Mouse (Mus musculus): Measurements from ENCODE around the gene Necap1. TPM values are rescaled to one million over a fixed set of nuclear protein-coding genes. Genes with fewer than 3 reads are reported as not detected.

Gene Necap1
- polyA plus RNA-seq, 1 experiment from 2014 or later = 54.7 TPM

DNA sequence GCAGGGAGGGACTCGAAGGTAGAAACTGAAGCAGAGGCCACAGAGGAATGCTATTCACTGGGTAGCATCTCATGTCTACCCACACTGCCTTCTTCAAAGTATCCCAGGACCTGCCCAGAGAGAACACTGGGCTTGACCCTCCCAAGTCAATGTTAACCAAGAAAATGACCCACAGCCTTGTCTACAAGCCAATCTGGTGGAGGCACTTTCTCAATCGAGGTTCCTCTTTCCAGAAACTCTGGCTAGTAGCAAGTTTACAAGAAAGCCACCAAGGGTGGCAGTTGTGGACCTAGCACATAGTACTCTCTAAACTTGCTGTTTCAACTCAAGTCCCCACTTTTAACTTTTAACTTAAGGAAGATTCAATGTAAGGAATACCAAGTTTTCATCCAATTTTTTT lies 21.6 kb upstream of the Necap1 start:
- Histone ChIP-seq H3K4me2 (replicated peaks; ENCODE audit: low read depth, low read length) (no peak overlapping the region), H3K9ac (replicated peaks; ENCODE audit: low read length) (no peak overlapping the region), H3K27me3 (ENCODE audit: insufficient read depth, low read length) (no peaks in the 10 kb centered on the region), H3K27ac (ENCODE audit: low read length) (no peak overlapping the region), H3K9me3 (ENCODE audit: low read length) (no peaks in the 10 kb centered on the region), H3K4me3 (ENCODE audit: low read length) (no peak overlapping the region), H3K36me3 (ENCODE audit: insufficient read depth, low read length) (no peaks in the 10 kb centered on the region), H3K4me1 (ENCODE audit: insufficient read depth, low read length) (no peaks in the 10 kb centered on the region)
- WGBS = 57% methylated on average over 2 of the region's 2 CpGs
- ATAC-seq (ENCODE audit: low FRiP score, low TSS enrichment) = no peak

DNA sequence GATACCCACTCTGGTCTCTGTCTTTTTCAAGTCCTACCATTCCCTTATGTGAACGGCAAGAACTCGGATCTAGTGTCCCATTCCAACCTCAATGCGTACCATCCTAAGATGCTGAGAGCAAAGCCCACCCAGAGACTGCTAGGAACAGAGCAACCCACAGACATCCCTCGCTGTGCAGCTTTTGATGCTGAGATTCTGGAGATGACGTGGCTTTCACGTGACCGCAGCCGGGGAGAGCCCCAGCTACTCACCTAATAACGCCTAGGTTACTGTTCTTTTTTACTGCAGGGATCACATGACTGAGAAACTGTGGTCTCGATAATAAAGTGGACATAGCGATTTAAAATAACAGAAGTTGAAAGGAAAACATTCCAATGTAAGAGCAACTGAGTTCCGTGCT lies 19.7 kb upstream of the Necap1 start:
- Histone ChIP-seq H3K9ac (replicated peaks; ENCODE audit: low read length) (no peak overlapping the region), H3K27me3 (ENCODE audit: insufficient read depth, low read length) (no peaks in the 10 kb centered on the region), H3K36me3 (ENCODE audit: insufficient read depth, low read length) (no peaks in the 10 kb centered on the region), H3K4me2 (replicated peaks; ENCODE audit: low read depth, low read length) (no peak overlapping the region), H3K27ac (ENCODE audit: low read length) (no peak overlapping the region), H3K4me1 (ENCODE audit: insufficient read depth, low read length) (no peaks in the 10 kb centered on the region), H3K4me3 (ENCODE audit: low read length) (no peak overlapping the region), H3K9me3 (ENCODE audit: low read length) (no peaks in the 10 kb centered on the region; the same call in 1 of the 2 replicates)
- 76% methylated on average over 12 of the region's 12 CpGs for WGBS
- no peak for ATAC-seq (ENCODE audit: low FRiP score, low TSS enrichment)

DNA sequence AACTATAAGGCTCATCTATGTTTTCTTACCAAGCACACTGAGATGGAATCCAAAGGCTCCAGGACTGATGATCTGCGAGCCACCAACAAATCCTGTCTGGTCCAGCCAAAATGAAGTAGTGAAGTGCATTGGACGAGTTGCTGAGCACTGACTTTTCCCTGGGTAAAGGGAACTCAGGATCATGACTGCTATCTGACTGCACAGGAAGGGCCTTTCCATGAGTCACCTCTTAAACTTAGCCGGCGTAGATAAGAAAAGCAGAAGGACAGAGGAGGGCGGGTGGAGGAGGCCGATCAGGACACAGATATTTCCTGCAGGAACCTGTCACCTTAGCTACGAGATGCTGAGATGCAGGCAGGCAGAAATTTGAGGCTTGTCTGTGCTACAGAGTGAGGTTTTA lies 18.3 kb upstream of the Necap1 start, which contains the start of gene C3ar1:
C3ar1 (minus strand) TSS at position 207 of the 400 bp plus-strand sequence.
- Histone ChIP-seq H3K9me3 (ENCODE audit: low read length) (peaks cover under 1% of the 10 kb centered on the region; the same call in 1 of the 2 replicates), H3K4me3 (ENCODE audit: low read length) (no peak within 1 kb of the TSS), H3K4me2 (replicated peaks; ENCODE audit: low read depth, low read length) (no peak within 1 kb of the TSS), H3K27me3 (ENCODE audit: insufficient read depth, low read length) (no peaks in the 10 kb centered on the region), H3K9ac (replicated peaks; ENCODE audit: low read length) (no peak within 1 kb of the TSS), H3K36me3 (ENCODE audit: insufficient read depth, low read length) (no peaks in the 10 kb centered on the region), H3K27ac (ENCODE audit: low read length) (no peak within 1 kb of the TSS), H3K4me1 (ENCODE audit: insufficient read depth, low read length) (no peaks in the 10 kb centered on the region)
- 72% methylated on average over 7 of the region's 7 CpGs for WGBS
- ATAC-seq (ENCODE audit: low FRiP score, low TSS enrichment) = no peak

DNA sequence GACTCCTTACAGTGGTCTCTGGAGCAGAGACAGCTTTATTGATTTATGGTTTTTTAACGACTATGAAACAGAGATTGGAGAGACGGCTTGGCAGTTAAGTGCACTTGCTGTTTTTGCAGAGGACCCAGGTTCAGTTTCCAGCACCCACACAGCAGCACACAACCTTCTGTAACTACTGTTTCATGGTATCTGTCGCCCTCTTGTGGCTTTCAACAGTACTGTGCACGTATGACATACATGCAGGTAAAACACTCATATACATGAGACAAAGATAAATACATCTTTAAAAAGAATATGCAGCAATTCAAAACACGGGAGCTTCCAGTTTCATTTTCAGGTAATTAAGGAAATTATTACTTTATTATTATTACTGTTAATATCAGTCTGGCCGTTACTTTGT lies 11.8 kb upstream of the Necap1 start:
- peaks cover 16% of the 10 kb centered on the region for H3K9me3 ChIP-seq (ENCODE audit: low read length)
- 78% methylated on average over 6 of the region's 6 CpGs for WGBS
- no peak for ATAC-seq (ENCODE audit: low FRiP score, low TSS enrichment)

DNA sequence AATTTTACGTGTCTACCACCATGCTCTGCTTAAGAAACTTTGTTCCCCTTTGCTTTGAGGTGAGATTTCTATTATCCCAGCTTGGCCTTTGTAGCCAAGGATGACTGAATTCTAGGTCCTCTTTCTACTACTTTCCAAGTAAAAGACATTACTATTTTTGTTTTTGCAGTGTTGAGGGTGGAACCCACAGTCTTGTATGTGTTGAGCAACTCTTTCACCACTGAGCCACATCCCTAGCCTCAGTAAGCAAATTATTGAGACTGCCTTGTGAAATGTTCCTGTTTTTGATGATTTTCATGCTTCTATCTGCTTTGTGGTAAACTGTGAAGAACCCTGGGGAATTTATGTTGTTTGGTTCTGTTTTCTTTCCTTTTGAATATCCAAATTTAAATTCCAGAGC lies 11.4 kb upstream of the Necap1 start:
- H3K9me3 ChIP-seq (ENCODE audit: low read length) = peaks cover 16% of the 10 kb centered on the region
- no peaks in the 10 kb centered on the region for H3K36me3 ChIP-seq (ENCODE audit: insufficient read depth, low read length)
- no peak overlapping the region for H3K4me2 ChIP-seq (replicated peaks; ENCODE audit: low read depth, low read length)
- no peaks in the 10 kb centered on the region for H3K4me1 ChIP-seq (ENCODE audit: insufficient read depth, low read length)
- no peak for ATAC-seq (ENCODE audit: low FRiP score, low TSS enrichment)
- no peak overlapping the region for H3K27ac ChIP-seq (ENCODE audit: low read length)
- H3K27me3 ChIP-seq (ENCODE audit: insufficient read depth, low read length) = no peaks in the 10 kb centered on the region
- WGBS = 83% methylated on average over 1 of the region's 1 CpGs
- H3K4me3 ChIP-seq (ENCODE audit: low read length) = no peak overlapping the region
- no peak overlapping the region for H3K9ac ChIP-seq (replicated peaks; ENCODE audit: low read length)

More for the DNA sequence above, 11.8 kb upstream of the Necap1 start:
- Histone ChIP-seq H3K36me3 (ENCODE audit: insufficient read depth, low read length) (no peaks in the 10 kb centered on the region), H3K27me3 (ENCODE audit: insufficient read depth, low read length) (no peaks in the 10 kb centered on the region), H3K4me2 (replicated peaks; ENCODE audit: low read depth, low read length) (no peak overlapping the region), H3K4me1 (ENCODE audit: insufficient read depth, low read length) (no peaks in the 10 kb centered on the region), H3K4me3 (ENCODE audit: low read length) (no peak overlapping the region), H3K27ac (ENCODE audit: low read length) (no peak overlapping the region), H3K9ac (replicated peaks; ENCODE audit: low read length) (no peak overlapping the region)

DNA sequence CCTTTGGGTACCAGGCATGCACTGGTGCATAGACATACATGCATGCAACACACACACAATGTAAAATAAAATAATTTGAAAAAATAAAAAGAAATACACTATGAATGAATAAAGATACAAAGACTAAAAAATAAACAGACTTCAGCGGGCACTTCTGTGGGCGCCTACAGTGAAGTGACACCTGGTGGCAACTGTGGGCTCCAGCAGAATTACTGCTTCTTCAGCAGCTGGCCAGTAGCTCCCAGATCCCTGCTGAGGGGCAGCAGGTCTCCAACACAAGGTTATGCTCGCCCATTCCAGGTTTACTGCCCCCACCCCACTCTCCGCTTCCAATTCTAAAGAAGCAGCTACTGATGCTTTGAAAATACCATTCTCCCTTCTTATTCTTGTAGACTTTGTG lies 6.4 kb upstream of the Necap1 start:
- no peak overlapping the region for H3K4me2 ChIP-seq (replicated peaks; ENCODE audit: low read depth, low read length)
- H3K9ac ChIP-seq (replicated peaks; ENCODE audit: low read length) = no peak overlapping the region
- no peak overlapping the region for H3K27ac ChIP-seq (ENCODE audit: low read length)
- 61% methylated on average over 4 of the region's 4 CpGs for WGBS
- no peaks in the 10 kb centered on the region for H3K27me3 ChIP-seq (ENCODE audit: insufficient read depth, low read length)
- no peaks in the 10 kb centered on the region for H3K36me3 ChIP-seq (ENCODE audit: insufficient read depth, low read length)
- no peak for ATAC-seq (ENCODE audit: low FRiP score, low TSS enrichment)
- H3K4me1 ChIP-seq (ENCODE audit: insufficient read depth, low read length) = no peaks in the 10 kb centered on the region
- no peaks in the 10 kb centered on the region for H3K9me3 ChIP-seq (ENCODE audit: low read length)
- no peak overlapping the region for H3K4me3 ChIP-seq (ENCODE audit: low read length)

DNA sequence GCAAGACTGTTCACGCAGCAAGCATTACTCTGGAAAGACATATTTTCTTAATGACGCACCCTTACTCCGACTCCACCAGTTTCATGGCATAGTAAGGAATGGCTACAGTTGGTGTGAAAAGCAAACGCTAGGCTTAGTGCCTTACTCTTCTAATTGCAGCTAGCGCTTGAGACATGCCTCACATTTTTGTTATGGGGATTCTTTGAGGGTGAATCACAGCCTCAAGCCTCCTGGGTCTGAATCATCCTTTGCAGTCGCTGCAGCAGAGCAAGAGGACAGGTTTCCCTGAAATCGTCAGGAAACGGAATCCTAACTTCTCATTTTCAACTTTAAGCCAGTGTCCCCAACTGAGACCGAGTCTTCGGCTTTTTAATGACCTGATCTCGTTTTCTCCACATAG lies 4.4 kb upstream of the Necap1 start:
- 83% methylated on average over 11 of the region's 11 CpGs for WGBS

DNA sequence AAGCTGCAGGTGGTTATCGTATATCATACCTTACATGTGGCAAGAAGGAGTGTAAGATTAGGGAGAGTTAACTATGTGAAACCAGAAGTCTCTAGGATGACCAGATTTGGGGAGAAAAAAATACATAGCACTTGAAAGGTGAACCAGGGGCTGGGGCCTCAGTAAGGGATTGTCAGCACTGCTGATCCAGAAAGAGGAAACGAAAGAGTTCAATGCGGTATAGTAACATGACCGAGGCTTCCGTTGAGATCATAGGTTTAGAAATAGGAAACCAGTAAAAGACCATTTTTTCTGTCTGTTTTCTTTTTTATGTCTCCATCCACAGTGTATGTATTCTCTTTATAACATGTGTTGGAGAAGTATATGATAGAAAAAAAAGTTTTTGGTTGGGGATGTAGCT lies 1.5 kb upstream of the Necap1 start:
- ATAC-seq (ENCODE audit: low FRiP score, low TSS enrichment) = no peak

More for the DNA sequence above, 4.4 kb upstream of the Necap1 start:
- Histone ChIP-seq H3K4me2 (replicated peaks; ENCODE audit: low read depth, low read length) (no peak overlapping the region), H3K4me3 (ENCODE audit: low read length) (no peak overlapping the region), H3K27ac (ENCODE audit: low read length) (no peak overlapping the region), H3K9ac (replicated peaks; ENCODE audit: low read length) (no peak overlapping the region), H3K4me1 (ENCODE audit: insufficient read depth, low read length) (no peaks in the 10 kb centered on the region), H3K27me3 (ENCODE audit: insufficient read depth, low read length) (no peaks in the 10 kb centered on the region), H3K9me3 (ENCODE audit: low read length) (no peaks in the 10 kb centered on the region), H3K36me3 (ENCODE audit: insufficient read depth, low read length) (no peaks in the 10 kb centered on the region)
- no peak for ATAC-seq (ENCODE audit: low FRiP score, low TSS enrichment)

DNA sequence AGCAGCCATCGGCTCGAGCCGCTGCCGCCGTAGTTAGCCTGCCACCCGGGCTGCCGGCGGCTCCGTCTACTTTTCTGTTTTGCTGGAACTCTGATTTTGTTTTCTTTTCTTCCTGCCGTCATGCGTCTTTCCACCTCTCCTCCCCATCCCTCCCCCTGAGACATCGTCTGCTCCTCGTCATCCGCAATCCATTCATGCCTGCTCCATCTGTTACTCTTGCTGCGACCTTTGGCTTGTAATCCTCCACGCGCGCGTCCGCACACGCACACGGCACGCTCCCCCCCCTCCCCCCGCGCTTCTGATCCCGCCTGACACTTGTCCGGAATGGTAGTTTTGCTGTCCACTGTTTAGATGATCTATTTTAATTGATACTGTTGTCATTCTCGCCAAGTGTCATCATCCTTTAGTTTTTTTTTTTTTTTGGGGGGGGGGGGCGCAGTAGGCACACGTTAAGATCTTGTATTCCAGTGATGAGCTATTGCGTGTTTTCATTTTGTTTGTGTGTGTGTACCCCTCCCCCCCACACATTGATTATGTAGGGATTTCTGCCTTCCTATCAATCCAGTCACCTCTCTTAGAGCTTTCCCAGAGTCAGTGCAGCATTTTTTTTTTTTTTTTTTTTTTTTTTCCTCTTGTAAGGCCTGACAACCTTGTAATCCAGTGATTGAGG lies 581 bp downstream of the Necap1 start:
- H3K9me3 ChIP-seq (ENCODE audit: low read length) = no peaks in the 10 kb centered on the region
- peak overlapping the region; percentile 87 for H3K27ac ChIP-seq (ENCODE audit: low read length)
- peaks cover 6% of the 10 kb centered on the region for H3K4me1 ChIP-seq (ENCODE audit: insufficient read depth, low read length)
- under 1% methylated on average over 31 of the region's 31 CpGs for WGBS
- H3K27me3 ChIP-seq (ENCODE audit: insufficient read depth, low read length) = no peaks in the 10 kb centered on the region
- peak overlapping the region; percentile 87 for H3K4me3 ChIP-seq (ENCODE audit: low read length)
- H3K4me2 ChIP-seq (replicated peaks; ENCODE audit: low read depth, low read length) = peak overlapping the region; percentile 65
- ATAC-seq (ENCODE audit: low FRiP score, low TSS enrichment) = peak; percentile 64
- peak overlapping the region; percentile 95 for H3K9ac ChIP-seq (replicated peaks; ENCODE audit: low read length)
- H3K36me3 ChIP-seq (ENCODE audit: insufficient read depth, low read length) = peaks cover 8% of the 10 kb centered on the region; the same call in 1 of the 2 replicates

More for the DNA sequence above, 1.5 kb upstream of the Necap1 start:
- Histone ChIP-seq H3K27me3 (ENCODE audit: insufficient read depth, low read length) (no peaks in the 10 kb centered on the region), H3K9ac (replicated peaks; ENCODE audit: low read length) (no peak overlapping the region), H3K4me3 (ENCODE audit: low read length) (no peak overlapping the region), H3K27ac (ENCODE audit: low read length) (no peak overlapping the region), H3K9me3 (ENCODE audit: low read length) (no peaks in the 10 kb centered on the region), H3K4me1 (ENCODE audit: insufficient read depth, low read length) (peaks cover 6% of the 10 kb centered on the region), H3K4me2 (replicated peaks; ENCODE audit: low read depth, low read length) (no peak overlapping the region), H3K36me3 (ENCODE audit: insufficient read depth, low read length) (no peaks in the 10 kb centered on the region)
- 93% methylated on average over 5 of the region's 5 CpGs for WGBS

DNA sequence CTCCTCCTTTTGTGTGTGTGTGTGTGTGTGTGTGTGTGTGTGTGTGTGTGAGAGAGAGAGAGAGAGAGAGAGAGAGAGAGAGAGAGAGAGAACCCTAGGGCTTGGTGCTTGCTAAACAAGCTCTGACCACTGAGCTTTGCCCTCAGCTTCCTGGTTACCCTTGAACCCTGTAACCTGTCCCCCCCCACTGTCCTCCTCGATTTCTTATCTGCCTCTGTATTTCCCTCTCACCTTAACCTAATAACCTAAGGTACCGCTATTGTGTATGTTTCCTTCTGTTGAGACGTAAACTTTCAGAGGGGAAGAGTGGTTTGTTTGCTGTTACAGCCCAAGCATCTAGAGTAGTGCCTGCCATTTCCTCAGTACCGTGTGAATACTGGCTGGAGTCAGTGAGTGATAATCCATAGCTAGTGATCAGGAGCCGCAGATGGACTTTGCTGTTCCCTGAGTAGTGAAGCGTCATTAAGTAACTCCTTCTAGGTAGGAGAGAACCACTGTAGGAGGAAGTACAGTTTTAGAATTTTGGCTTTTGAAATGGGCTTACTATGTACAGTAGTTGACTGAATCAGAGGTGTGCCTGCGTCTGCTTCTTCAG lies 5.0 kb downstream of the Necap1 start:
- H3K36me3 ChIP-seq (ENCODE audit: insufficient read depth, low read length) = peaks cover 42% of the 10 kb centered on the region
- no peaks in the 10 kb centered on the region for H3K9me3 ChIP-seq (ENCODE audit: low read length)
- WGBS = 88% methylated on average over 7 of the region's 7 CpGs
- no peak overlapping the region for H3K27ac ChIP-seq (ENCODE audit: low read length)
- no peak for ATAC-seq (ENCODE audit: low FRiP score, low TSS enrichment)
- no peak overlapping the region for H3K4me2 ChIP-seq (replicated peaks; ENCODE audit: low read depth, low read length)
- no peaks in the 10 kb centered on the region for H3K27me3 ChIP-seq (ENCODE audit: insufficient read depth, low read length)
- H3K4me3 ChIP-seq (ENCODE audit: low read length) = no peak overlapping the region
- no peak overlapping the region for H3K9ac ChIP-seq (replicated peaks; ENCODE audit: low read length)
- peaks cover 6% of the 10 kb centered on the region for H3K4me1 ChIP-seq (ENCODE audit: insufficient read depth, low read length)

Data from kidney, embryonic 16.5 days (tissue).